Mouse (Mus musculus) right cerebral cortex, postnatal 4 days (tissue): ENCODE measurements around the gene Gm10770.
"Not testable (repeated sequence)": the region's sequence is repeated elsewhere in the genome, so short reads cannot be mapped to it uniquely, and the experiment has no call there.

Source experiments
- DNase-seq: peaks from one replicate; pipeline ENCODE4 v3.0.0-alpha.2; 2022

Gm10770 gene

DNA sequence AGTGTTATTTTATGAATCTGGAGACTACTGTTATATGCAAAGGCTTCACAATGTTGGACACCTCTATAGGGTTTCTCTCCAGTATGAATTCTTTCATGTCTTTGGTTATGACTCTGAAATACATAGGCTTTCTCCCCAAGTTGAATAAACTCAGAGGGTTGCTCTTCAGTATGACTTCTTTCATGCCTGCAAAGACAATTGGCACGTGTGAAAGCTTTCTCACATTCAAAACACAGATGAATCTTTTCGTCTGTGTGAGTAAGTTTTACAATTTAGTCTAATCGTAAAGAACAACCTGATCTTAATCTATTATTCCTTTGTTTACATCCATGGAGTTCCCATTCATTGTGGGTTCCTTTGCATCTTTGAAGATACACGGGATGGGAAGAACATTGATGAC lies at the start of gene Gm10770:
TSS of gene Gm10770 (minus strand) at position 101 of the 400 bp plus-strand sequence.
- not testable (repeated sequence) for DNase-seq

DNA sequence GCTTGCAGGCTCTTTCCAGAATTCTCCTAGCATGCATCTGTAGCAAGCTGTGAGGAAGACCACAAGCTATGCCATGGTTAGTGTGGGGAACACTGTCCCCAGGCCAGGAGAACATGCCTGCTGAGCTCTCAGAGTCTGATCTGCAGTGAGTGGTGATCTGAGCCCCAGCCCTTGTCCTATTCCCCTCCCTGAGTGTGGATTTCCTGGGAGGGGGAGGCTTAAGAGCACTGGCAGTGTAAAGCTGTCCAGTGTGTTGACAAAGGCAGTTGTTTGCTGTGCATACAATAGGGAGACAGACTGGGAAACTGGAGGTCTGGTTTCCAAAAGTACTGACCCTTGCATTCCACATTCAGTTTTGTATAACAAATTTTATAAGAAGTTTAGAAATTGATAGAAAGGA lies 43.8 kb upstream of the Gm10770 start:
- DNase-seq, result not testable (repeated sequence)

DNA sequence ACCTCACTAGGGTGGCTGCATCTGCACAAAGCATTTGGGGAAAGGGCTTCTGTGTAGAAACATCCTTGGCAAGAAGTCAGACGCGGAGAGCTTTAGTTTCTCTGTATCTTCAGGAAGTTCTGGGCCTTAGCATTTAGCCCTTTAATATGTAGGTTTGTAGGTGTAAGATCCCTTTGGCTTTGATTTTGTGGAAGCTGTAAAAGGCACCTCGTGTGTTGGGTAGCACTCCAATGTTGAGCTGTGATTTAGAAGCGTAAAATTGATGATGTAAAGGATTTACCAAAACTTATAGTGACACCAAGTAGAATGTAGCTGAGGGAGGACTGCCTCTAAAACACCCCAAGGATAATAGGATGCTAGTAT lies 38.9 kb upstream of the Gm10770 start:
- not testable (repeated sequence) for DNase-seq

GRCm38 (mm10) chr2:150217600-150218362 lies 38.3 kb upstream of the Gm10770 start, which contains the start of gene Zfp937:
Gene Zfp937 (plus strand): TSS chr2:150218073.
- DNase-seq, result peak; percentile 57

GRCm38 (mm10) chr2:150181570-150181999 lies 2.1 kb upstream of the Gm10770 start, which contains the start of gene Gm14139:
Gene Gm14139 (plus strand): TSS chr2:150181755.
- not testable (repeated sequence) for DNase-seq

- not testable (repeated sequence) for DNase-seq
These were observed 1.6 kb upstream of the Gm10770 start for GRCm38 (mm10) chr2:150181046-150181445.

DNA sequence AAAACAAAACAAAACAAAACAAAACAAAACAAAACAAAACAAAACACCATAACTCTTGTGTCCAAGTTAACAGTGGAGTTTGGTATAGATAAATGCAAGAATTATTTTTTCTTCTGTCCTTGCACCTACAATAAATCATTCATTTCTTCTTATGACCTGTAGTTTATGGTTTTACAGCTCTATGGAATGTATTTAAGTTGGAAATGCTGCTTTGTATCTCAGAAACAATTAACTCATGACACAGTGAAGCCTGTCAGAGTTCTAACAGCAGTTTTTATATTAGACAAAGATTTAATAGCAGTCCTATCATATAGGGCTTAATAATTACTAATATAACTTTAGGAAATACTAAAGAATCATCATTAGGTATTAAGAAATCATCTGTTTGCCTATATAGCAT lies 5.6 kb downstream of the Gm10770 start:
- no peak for DNase-seq

DNA sequence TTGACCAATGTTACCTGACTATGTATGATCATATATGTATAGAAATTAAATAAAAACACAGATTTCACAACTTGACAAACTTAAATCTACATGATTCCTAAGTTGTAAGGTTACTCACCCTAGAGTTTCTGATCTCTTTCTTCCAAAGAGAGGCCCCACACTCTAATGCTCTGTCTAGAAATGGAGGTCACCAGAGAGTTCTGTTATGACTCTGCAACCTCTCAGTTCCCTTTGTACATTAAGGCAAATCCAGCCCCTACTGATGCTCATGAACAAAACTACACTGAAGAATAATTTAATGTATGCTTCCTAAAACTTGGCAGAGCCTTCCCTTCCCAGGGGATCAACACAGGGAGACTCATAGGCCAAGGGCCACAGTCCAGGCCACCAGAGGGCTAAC lies 12.8 kb downstream of the Gm10770 start:
- DNase-seq, result no peak

- DNase-seq, result peak; percentile 70
These were observed 43.0 kb downstream of the Gm10770 start, which contains the start of gene Zfp120 for GRCm38 (mm10) chr2:150136435-150136897. Gene Zfp120 (minus strand): TSS chr2:150136708.

DNA sequence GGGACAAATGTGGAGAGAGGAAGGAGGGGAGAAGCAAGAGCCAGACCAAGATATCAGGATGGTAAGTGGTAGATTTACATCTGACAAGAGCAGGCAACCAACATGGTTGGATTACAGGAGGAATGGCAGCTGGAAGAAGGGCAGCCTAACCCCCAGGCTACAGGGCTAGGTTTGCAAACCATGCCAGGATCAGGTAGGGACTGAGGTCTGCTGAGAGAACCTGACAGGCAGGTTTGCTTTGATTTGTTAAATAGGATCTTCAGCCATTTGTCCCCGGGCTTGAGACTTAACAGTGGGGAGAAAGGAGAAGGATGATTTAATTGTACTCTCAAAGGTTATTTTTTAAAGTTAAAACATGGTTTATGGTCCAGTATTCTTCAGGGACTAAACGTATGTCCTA lies 46.7 kb downstream of the Gm10770 start:
- no peak for DNase-seq

- not testable (repeated sequence) for DNase-seq
These were observed 47.5 kb downstream of the Gm10770 start for GRCm38 (mm10) chr2:150132002-150132401.
